Mouse (Mus musculus) lung, postnatal 0 days (tissue): Measurements from ENCODE around the gene Mcoln2. TPM values are rescaled to one million over a fixed set of nuclear protein-coding genes. Genes with fewer than 3 reads are reported as not detected.
A peak's percentile ranks its signal among the peaks of the same experiment; 100 is the strongest.

Experiments
- ATAC-seq: fragments of 200-750 bp; cut with Nextera tagmentation; 2 replicates; pipeline ENCODE4 v1.8.0; 2017; ENCODE audit warnings: moderate library complexity
- DNase-seq: peaks from one replicate; pipeline ENCODE4 v3.0.0-alpha.2; 2016; ENCODE audit warnings: low spot score
- H3K27ac ChIP-seq: fragments of 300-500 bp; sonication (generic); 2 replicates; pipeline ENCODE4 v1.5.1; 2014; ENCODE audit warnings: antibody characterized with exemption, mild to moderate bottlenecking, low read length, mixed read lengths
- H3K27me3 ChIP-seq: fragments of 300-500 bp; sonication (generic); replicated peaks from 2 replicates; pipeline ENCODE4 v1.6.1; 2014; ENCODE audit warnings: low read length, mixed read lengths; ENCODE audit not compliant: insufficient read depth
- H3K36me3 ChIP-seq: fragments of 300-500 bp; sonication (generic); 2 replicates; pipeline ENCODE4 v1.6.1; 2014; ENCODE audit warnings: low read length, mixed read lengths; ENCODE audit not compliant: insufficient read depth
- H3K4me1 ChIP-seq: fragments of 300-500 bp; sonication (generic); 2 replicates; pipeline ENCODE4 v1.6.1; 2014; ENCODE audit warnings: antibody characterized with exemption, low read depth, low read length, mixed read lengths; ENCODE audit not compliant: insufficient read depth
- H3K4me2 ChIP-seq: fragments of 300-500 bp; sonication (generic); replicated peaks from 2 replicates; pipeline ENCODE4 v1.6.1; 2014; ENCODE audit warnings: low read depth, mild to moderate bottlenecking, low read length, moderate library complexity, mixed read lengths
- H3K4me3 ChIP-seq: fragments of 300-500 bp; sonication (generic); 2 replicates; pipeline ENCODE4 v1.5.1; 2014; ENCODE audit warnings: low read depth, low read length
- H3K9ac ChIP-seq: fragments of 300-500 bp; sonication (generic); replicated peaks from 2 replicates; pipeline ENCODE4 v1.6.1; 2014; ENCODE audit warnings: low read depth, mild to moderate bottlenecking
- H3K9me3 ChIP-seq: fragments of 300-500 bp; sonication (generic); 2 replicates; pipeline ENCODE4 v1.6.1; 2016; ENCODE audit warnings: low read length, mixed read lengths
- CTCF ChIP-seq: IDR thresholded peaks from 2 replicates; pipeline ENCODE4 v1.5.1; 2016; ENCODE audit warnings: antibody characterized with exemption, mild to moderate bottlenecking
- EP300 ChIP-seq: IDR thresholded peaks from 2 replicates; pipeline ENCODE4 v1.6.1; 2016; ENCODE audit warnings: antibody characterized with exemption, mild to moderate bottlenecking, control low read depth
- WGBS: fragments of 180-500 bp; shearing (Covaris S2); extraction: QIAGEN DNeasy Blood & Tissue Kit; methylation state at CpG from one replicate; pipeline ENCODE4 v1.1.7; 2014; 5-methylcytosine and 5-hydroxymethylcytosine counted together
- polyA plus RNA-seq: library from polyadenylated mRNA; unstranded; fragments of >200 nt; fragmentation: Nextera tagmentation; extraction: Ambion mirVana; gene quantifications from 2 replicates; pipeline ENCODE4 v1.2.1, GENCODE M21; 2015

Mcoln2 gene
- polyA plus RNA-seq, 1 experiment from 2014 or later = 0.25 TPM

GRCm38 (mm10) chr3:146158039-146158438, 8.4 kb downstream of the Mcoln2 start:
- ATAC-seq (no peak), DNase-seq (no peak)
- Histone ChIP-seq H3K4me1 (no peaks in the 10 kb centered on the region), H3K9ac (no peak overlapping the region), H3K4me2 (no peak overlapping the region), H3K27me3 (no peaks in the 10 kb centered on the region), H3K36me3 (no peaks in the 10 kb centered on the region), H3K9me3 (no peaks in the 10 kb centered on the region), H3K4me3 (no peak overlapping the region), H3K27ac (no peak overlapping the region)
- 69% methylated on average over 4 of the region's 4 CpGs for WGBS
- no peak for TF ChIP-seq EP300

- DNase-seq (no peak), ATAC-seq (no peak)
- Histone ChIP-seq H3K9me3 (no peaks in the 10 kb centered on the region), H3K4me3 (no peak overlapping the region), H3K4me1 (no peaks in the 10 kb centered on the region), H3K36me3 (no peaks in the 10 kb centered on the region), H3K27ac (no peak overlapping the region), H3K9ac (no peak overlapping the region), H3K27me3 (no peaks in the 10 kb centered on the region), H3K4me2 (no peak overlapping the region)
- TF ChIP-seq EP300 = no peak
- TF ChIP-seq CTCF = no peak
- 86% methylated on average over 2 of the region's 2 CpGs for WGBS
These were observed 9.7 kb downstream of the Mcoln2 start for GRCm38 (mm10) chr3:146159360-146159759.

DNA sequence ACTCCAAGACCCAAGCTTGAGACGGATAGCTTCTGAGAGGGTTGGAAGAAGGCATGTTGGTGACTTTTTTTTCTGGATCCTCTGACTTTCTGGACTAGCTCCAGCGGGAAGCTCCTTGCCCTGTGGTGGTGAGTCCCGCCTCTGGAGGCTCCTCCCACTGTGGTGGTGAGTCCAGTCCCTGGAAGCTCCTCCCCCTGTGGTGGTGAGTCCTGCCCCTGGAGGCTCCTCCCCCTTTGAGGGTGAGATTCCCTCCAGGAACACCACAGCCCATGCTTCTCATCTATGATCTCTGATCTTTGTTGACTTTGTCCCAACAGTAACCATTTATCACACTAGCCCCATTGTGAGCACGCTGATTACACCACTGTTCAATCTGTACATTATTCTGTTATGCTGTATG, 12.6 kb downstream of the Mcoln2 start:
- TF ChIP-seq EP300 (no peak), CTCF (no peak)
- H3K4me1 ChIP-seq = no peaks in the 10 kb centered on the region
- H3K4me2 ChIP-seq = no peak overlapping the region
- H3K36me3 ChIP-seq = no peaks in the 10 kb centered on the region
- whole genome bisulfite sequencing = 68% methylated on average over 4 of the region's 4 CpGs
- H3K4me3 ChIP-seq = no peak overlapping the region
- no peaks in the 10 kb centered on the region for H3K9me3 ChIP-seq
- H3K27ac ChIP-seq = no peak overlapping the region
- DNase-seq (no peak), ATAC-seq (no peak)
- no peaks in the 10 kb centered on the region for H3K27me3 ChIP-seq
- no peak overlapping the region for H3K9ac ChIP-seq

- no peaks in the 10 kb centered on the region for H3K9me3 ChIP-seq
- DNase-seq = no peak
- H3K4me3 ChIP-seq = no peak overlapping the region
- no peaks in the 10 kb centered on the region for H3K36me3 ChIP-seq
- H3K27me3 ChIP-seq = no peaks in the 10 kb centered on the region
- no peak overlapping the region for H3K4me2 ChIP-seq
- no peak overlapping the region for H3K9ac ChIP-seq
- WGBS = 89% methylated on average over 4 of the region's 4 CpGs
- ATAC-seq = no peak
- H3K27ac ChIP-seq = no peak overlapping the region
- H3K4me1 ChIP-seq = no peaks in the 10 kb centered on the region
- TF ChIP-seq EP300 (no peak), CTCF (no peak)
These were observed 19.7 kb downstream of the Mcoln2 start for GRCm38 (mm10) chr3:146169356-146169755.

DNA sequence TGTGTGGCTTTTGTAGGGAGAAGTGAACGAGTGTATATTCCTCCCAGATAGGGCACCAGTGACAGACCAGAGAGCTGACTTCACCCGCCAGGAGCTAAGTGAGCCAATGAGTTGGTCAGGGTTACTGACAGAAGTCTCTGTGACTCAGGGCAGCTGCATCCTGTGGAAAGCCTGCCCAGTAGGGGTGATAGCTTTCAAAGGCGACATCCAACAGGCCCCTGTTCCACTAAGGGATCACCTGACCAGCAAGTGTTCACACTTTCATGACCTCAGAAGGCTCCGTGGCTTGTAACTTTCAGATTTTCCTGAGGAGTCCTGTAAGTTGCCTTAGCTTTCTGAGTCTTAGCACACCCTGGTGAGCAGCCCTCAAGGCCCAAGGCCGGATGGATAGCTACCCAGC, 23.4 kb downstream of the Mcoln2 start:
- Histone ChIP-seq H3K36me3 (no peaks in the 10 kb centered on the region), H3K4me3 (no peak overlapping the region), H3K27me3 (no peaks in the 10 kb centered on the region), H3K9ac (no peak overlapping the region), H3K4me2 (no peak overlapping the region), H3K4me1 (no peaks in the 10 kb centered on the region), H3K27ac (no peak overlapping the region), H3K9me3 (no peaks in the 10 kb centered on the region)
- no peak for ATAC-seq
- 68% methylated on average over 5 of the region's 5 CpGs for WGBS
- DNase-seq = no peak
- no peak for TF ChIP-seq EP300
- TF ChIP-seq CTCF = no peak

GRCm38 (mm10) chr3:146174215-146174614, 24.6 kb downstream of the Mcoln2 start:
- DNase-seq (no peak), ATAC-seq (no peak)
- Histone ChIP-seq H3K9me3 (no peaks in the 10 kb centered on the region), H3K4me2 (no peak overlapping the region), H3K9ac (no peak overlapping the region), H3K4me1 (no peaks in the 10 kb centered on the region), H3K4me3 (no peak overlapping the region), H3K27me3 (no peaks in the 10 kb centered on the region), H3K36me3 (no peaks in the 10 kb centered on the region), H3K27ac (no peak overlapping the region)
- 76% methylated on average over 9 of the region's 9 CpGs for WGBS
- TF ChIP-seq EP300 (no peak), CTCF (no peak)

GRCm38 (mm10) chr3:146177295-146177694, 27.7 kb downstream of the Mcoln2 start:
- H3K4me2 ChIP-seq = no peak overlapping the region
- WGBS = 56% methylated on average over 7 of the region's 7 CpGs
- no peak overlapping the region for H3K4me3 ChIP-seq
- ATAC-seq = no peak
- H3K36me3 ChIP-seq = no peaks in the 10 kb centered on the region
- no peaks in the 10 kb centered on the region for H3K4me1 ChIP-seq
- TF ChIP-seq CTCF (no peak), EP300 (no peak)
- H3K9ac ChIP-seq = no peak overlapping the region
- no peaks in the 10 kb centered on the region for H3K27me3 ChIP-seq
- no peaks in the 10 kb centered on the region for H3K9me3 ChIP-seq
- DNase-seq = peak; percentile 40
- no peak overlapping the region for H3K27ac ChIP-seq
